Mouse (Mus musculus) liver, postnatal 0 days (tissue): ENCODE measurements around the gene Olfr522.

Experiments used
- CTCF ChIP-seq: sonication (generic); IDR thresholded peaks from 2 replicates; pipeline ENCODE4 v1.5.1; 2016; ENCODE audit warnings: antibody characterized with exemption, low read depth
- EP300 ChIP-seq: IDR thresholded peaks from 2 replicates; pipeline ENCODE4 v1.6.1; 2016; ENCODE audit warnings: antibody characterized with exemption, low read depth, mild to moderate bottlenecking

- TF ChIP-seq EP300 (no peak), CTCF (no peak)
Measured at GRCm38 (mm10) chr7:140153383-140153782, 11.2 kb downstream of the Olfr522 start.
